Mouse (Mus musculus): ENCODE measurements around the gene Tbc1d10c.
A peak's percentile ranks its signal among the peaks of the same experiment; 100 is the strongest.

Tbc1d10c gene

GRCm38 (mm10) chr19:4191528-4192250, 605 bp upstream of the Tbc1d10c start, which contains the start of gene Ppp1ca:
Ppp1ca (plus strand) TSS chr19:4192065.
- DNase-seq = peak; percentile 97

- DNase-seq = no peak
Measured at GRCm38 (mm10) chr19:4189051-4189620, 1.9 kb downstream of the Tbc1d10c start.

DNA sequence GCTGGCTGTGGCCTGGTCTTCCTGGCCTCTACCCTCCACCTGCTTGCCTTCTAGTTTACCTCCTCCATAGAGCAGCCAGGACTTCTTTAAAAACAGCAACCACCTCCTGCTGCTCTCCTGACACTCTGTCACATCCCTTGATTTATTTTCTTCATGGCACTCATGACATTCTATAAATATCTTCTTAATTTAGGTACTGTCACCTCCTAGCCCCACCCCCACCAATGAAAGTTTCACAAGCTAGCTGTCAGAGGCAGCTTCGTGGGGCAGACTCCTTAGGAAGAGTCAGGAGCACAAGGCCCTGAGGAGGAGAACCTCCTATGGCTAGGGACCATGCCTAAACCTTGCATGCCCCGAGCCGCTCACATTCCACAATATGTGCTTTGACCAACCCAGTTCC, 3.8 kb downstream of the Tbc1d10c start:
- no peak for DNase-seq

- DNase-seq = peak; percentile 44
Measured at GRCm38 (mm10) chr19:4184976-4185975, 5.8 kb downstream of the Tbc1d10c start.

DNA sequence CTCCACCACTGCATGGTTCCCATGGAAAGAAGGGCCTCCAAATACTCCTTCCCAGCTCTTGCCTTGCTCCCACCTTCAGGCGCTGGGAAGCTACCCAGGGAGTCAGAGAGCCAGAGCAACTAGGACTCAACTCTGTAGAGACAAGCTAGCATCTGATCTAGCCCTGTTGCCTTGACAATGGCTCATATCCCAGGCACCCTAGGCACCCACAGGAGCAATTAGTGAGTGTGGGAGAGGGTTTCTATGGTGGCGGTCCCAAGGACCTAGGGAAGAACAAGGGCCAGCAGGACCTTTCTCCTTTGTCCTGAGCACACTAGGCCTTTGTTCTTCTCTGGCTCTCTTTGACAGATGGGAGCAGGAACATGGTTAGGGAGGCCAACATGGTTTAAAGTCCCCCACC, 7.4 kb downstream of the Tbc1d10c start:
- DNase-seq = no peak

GRCm38 (mm10) chr19:4181892-4182291, 9.2 kb downstream of the Tbc1d10c start:
- peak; percentile 87 for DNase-seq

DNA sequence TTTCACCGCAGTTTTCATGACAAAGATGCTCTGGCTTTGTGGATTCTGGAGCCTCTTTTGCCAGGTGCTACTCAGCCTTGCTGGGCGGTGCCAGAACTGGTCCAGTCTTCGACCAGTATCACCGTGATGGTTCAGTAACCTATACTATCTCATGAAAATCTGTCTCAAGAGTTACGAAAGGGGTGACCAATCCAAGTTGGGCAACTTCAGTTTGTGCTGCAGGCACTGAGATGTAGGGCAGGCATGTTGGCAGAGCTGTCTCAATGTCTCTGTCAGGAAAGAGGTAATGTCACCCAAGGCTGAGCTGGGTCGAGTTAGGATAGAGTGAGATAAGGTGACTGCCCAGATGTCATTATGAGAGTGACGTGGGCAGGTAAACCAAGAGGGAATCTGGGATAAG, 10.7 kb downstream of the Tbc1d10c start:
- no peak for DNase-seq

DNA sequence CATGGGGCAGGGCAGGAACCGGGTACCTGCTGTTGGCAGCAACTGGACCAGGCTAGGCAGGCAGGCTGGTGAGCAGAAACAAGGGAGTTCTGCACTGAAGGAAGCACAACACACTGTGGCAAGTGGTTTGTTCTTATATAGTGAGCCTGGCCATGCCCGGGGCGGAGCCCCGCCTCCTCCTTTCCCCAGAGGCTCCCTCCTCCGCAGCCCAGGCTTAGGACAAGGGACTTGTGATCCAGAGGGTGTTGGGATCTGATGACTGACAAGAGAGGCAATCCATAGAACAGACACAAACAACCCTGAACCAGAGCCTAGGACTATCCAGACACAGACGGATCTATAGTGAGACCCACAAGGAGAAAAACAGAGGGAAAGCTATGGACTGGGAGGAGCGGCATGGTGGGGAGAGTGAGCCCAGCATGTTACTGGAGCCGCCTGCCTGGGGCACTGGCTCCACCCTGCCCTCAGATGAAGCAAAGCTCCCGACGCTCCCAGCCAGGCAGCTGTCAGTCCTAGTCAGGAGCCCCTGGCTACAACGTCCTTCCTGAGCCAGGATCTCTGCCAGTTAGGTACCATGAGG, 15.6 kb downstream of the Tbc1d10c start, which contains the start of gene Carns1:
Gene Carns1 (minus strand): TSS at position 112 of the 580 bp plus-strand sequence.
- DNase-seq = peak; percentile 56

GRCm38 (mm10) chr19:4172925-4173324, 18.2 kb downstream of the Tbc1d10c start:
- no peak for DNase-seq

DNA sequence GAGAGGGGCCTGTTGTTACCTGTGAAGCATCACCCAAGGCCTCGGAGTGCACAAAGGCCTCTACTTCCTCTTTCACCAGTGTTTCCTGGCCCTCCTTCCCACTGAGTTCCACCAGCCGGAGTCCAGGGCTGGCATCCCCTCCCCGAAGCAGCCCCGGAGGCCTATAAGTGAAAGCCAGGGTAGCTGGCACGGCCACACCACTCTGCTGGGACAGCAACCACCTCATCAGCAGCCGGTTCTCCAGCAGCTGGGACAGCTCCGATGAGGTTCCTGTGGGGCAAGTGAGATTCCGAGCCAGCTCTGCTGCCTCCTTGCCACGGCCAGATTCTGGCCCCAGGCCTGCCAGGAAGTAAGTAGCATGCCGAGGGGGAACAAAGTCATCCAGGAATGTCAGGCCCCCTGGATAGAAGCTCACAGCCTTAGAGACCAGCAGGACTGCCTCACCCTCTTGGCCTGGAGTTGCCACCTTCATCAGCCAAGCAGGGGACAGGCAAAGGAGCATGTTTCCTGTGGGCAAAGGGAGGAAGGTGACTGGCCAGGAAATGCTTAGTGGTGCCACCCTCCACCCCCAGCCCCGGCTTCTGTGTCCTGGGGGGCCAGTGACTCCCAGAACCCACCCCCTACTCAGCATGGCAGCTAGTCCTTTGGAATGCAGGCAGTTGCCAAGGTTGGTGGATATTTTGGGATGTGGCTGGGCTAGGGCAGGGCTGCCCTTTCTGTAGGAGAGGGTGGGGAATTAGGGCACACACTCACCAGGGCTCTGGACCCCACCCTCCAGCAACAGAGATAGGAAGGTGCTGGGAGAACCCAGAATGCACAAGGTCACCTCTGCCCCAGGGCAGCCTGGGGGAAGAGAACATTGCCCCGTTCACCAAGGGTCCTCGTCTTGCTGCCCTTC, 19.4 kb downstream of the Tbc1d10c start:
- DNase-seq = peak; percentile 41

GRCm38 (mm10) chr19:4170723-4171392, 20.2 kb downstream of the Tbc1d10c start:
- DNase-seq = no peak

- DNase-seq = no peak
Measured at GRCm38 (mm10) chr19:4169810-4170209, 21.3 kb downstream of the Tbc1d10c start.

GRCm38 (mm10) chr19:4169378-4169784, 21.7 kb downstream of the Tbc1d10c start:
- peak; percentile 99 for DNase-seq

GRCm38 (mm10) chr19:4166678-4167476, 24.2 kb downstream of the Tbc1d10c start:
- no peak for DNase-seq

GRCm38 (mm10) chr19:4164721-4165120, 26.4 kb downstream of the Tbc1d10c start:
- DNase-seq = no peak

DNA sequence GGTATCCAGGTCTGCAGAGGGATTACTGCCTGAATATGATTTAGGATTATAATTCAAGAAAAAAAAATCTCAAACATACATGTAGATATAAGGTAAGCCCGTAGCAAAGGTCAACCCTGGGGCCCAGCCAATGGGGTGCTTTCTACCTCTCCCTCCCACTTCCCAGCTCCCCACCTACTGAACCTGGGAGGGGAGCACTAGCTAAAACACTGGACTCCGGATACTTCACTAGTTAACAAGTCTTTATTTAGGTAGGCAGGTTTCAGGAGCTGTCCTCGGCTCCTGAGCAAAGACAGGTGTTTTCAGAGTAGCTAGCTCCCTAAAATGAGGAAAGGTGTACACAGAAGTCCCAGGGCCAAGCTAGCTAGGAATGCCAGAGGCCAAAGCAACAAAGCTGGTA, 27.0 kb downstream of the Tbc1d10c start:
- DNase-seq = no peak

- no peak for DNase-seq
Measured at GRCm38 (mm10) chr19:4163543-4163887, 27.6 kb downstream of the Tbc1d10c start.

GRCm38 (mm10) chr19:4162646-4163542, 28.2 kb downstream of the Tbc1d10c start, which contains the start of gene Rps6kb2:
Rps6kb2 (minus strand) TSS chr19:4163354.
- DNase-seq = peak; percentile 99

- DNase-seq = no peak
Measured at GRCm38 (mm10) chr19:4159049-4159448, 32.0 kb downstream of the Tbc1d10c start.
